Mouse (Mus musculus) stomach, postnatal 0 days (tissue): Measurements from ENCODE around the gene Fam228a.
A peak's percentile ranks its signal among the peaks of the same experiment; 100 is the strongest.

Experiments used
- CTCF ChIP-seq: IDR thresholded peaks from 2 replicates; pipeline ENCODE4 v1.5.1; 2016; ENCODE audit warnings: antibody characterized with exemption, low read depth, mild to moderate bottlenecking, moderate library complexity
- EP300 ChIP-seq: optimal IDR thresholded peaks from 2 replicates; pipeline ENCODE3; 2016; ENCODE audit warnings: antibody characterized with exemption

DNA sequence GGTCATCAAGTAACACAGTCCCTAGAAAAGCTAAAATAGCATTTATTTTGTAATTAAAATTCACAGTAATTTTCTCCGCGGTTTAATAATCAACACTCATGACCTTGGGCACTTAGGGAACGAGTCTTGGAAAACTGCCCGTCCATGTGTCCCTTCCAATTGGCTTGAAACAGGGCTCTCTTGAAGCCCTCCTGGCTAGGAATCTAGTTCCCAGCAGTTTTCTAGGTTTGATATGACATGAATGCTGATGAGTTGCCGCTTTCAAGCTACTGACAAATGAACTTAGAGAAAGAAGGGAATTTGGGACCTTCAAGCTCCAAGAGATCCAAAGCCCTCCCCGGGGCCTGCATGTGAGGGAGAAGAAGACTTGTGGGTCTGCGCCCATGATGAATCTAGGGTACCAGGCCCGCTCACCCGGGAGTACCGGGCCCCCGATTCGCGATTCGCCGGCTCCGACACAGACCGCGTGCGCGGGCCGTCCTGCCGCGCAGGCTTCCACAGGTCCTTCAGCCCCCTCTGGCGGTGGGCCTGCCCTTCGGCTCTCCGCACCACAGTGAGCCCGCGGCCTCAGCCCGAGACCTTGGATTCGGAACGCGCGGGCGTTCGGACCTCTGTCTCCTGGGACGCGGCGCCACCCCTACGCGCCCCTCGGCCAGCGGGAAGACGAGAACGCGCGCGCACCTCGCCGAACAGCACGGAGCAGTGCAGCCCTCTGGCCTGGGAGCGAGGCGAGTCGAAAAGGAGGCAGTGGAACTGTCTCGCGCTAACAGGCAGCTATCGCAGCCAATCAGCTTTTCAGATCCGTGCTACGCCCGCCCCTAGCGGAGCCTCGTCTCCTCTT is 30.5 kb upstream of the Fam228a start, which contains the start of the genes Pfn4 and Fam228b:
- TF ChIP-seq CTCF (peak; percentile 94), EP300 (no peak)
